Mouse (Mus musculus): ENCODE data around the gene Kcnk3. TPM values are rescaled to one million over a fixed set of nuclear protein-coding genes. Genes with fewer than 3 reads are reported as not detected.

The Kcnk3 gene
- polyA plus RNA-seq, 1 experiment from 2014 or later, result 29.9 TPM

- 84% methylated on average over 9 of the region's 9 CpGs for WGBS
- no peaks in the 10 kb centered on the region for H3K9me3 ChIP-seq (ENCODE audit: low read depth, low read length)
- peaks cover 10% of the 10 kb centered on the region; the same call in 1 of the 2 replicates for H3K4me1 ChIP-seq (ENCODE audit: insufficient read depth)
- peak overlapping the region; percentile 64 for H3K4me2 ChIP-seq
- TF ChIP-seq CTCF (IDR thresholded peaks at IDR 0.05; ENCODE audit: low read depth), result peak; percentile 19
- H3K27me3 ChIP-seq (ENCODE audit: insufficient read depth, low read length), result no peaks in the 10 kb centered on the region
- H3K9ac ChIP-seq, result no peak overlapping the region
- H3K4me3 ChIP-seq (ENCODE audit: low read depth, low read length), result peak overlapping the region; percentile 85
- H3K27ac ChIP-seq (ENCODE audit: low read depth), result no peak overlapping the region
- peaks cover 53% of the 10 kb centered on the region for H3K36me3 ChIP-seq (ENCODE audit: insufficient read depth)
- ATAC-seq (ENCODE audit: insufficient read depth) (no peak), DNase-seq (no peak)
Observed at GRCm38 (mm10) chr5:30668637-30669495, 80.9 kb downstream of the Kcnk3 start.

GRCm38 (mm10) chr5:30669496-30669830 lies 81.5 kb downstream of the Kcnk3 start:
- H3K27ac ChIP-seq (ENCODE audit: low read depth), result no peak overlapping the region
- no peak overlapping the region for H3K4me3 ChIP-seq (ENCODE audit: low read depth, low read length)
- TF ChIP-seq CTCF (IDR thresholded peaks at IDR 0.05; ENCODE audit: low read depth), result no peak
- H3K9me3 ChIP-seq (ENCODE audit: low read depth, low read length), result no peaks in the 10 kb centered on the region
- 74% methylated on average over 3 of the region's 3 CpGs for WGBS
- peak overlapping the region; percentile 64 for H3K4me2 ChIP-seq
- ATAC-seq (ENCODE audit: insufficient read depth), result no peak
- H3K4me1 ChIP-seq (ENCODE audit: insufficient read depth), result peaks cover 10% of the 10 kb centered on the region; the same call in 1 of the 2 replicates
- peaks cover 59% of the 10 kb centered on the region for H3K36me3 ChIP-seq (ENCODE audit: insufficient read depth)
- H3K9ac ChIP-seq, result no peak overlapping the region
- no peaks in the 10 kb centered on the region for H3K27me3 ChIP-seq (ENCODE audit: insufficient read depth, low read length)
- DNase-seq, result no peak

GRCm38 (mm10) chr5:30670091-30670490 lies 82.1 kb downstream of the Kcnk3 start:
- Histone ChIP-seq H3K9ac (no peak overlapping the region), H3K4me3 (ENCODE audit: low read depth, low read length) (no peak overlapping the region), H3K9me3 (ENCODE audit: low read depth, low read length) (no peaks in the 10 kb centered on the region), H3K4me1 (ENCODE audit: insufficient read depth) (peaks cover 10% of the 10 kb centered on the region; the same call in 1 of the 2 replicates), H3K36me3 (ENCODE audit: insufficient read depth) (peaks cover 64% of the 10 kb centered on the region), H3K27ac (ENCODE audit: low read depth) (no peak overlapping the region), H3K4me2 (no peak overlapping the region), H3K27me3 (ENCODE audit: insufficient read depth, low read length) (no peaks in the 10 kb centered on the region)
- TF ChIP-seq CTCF (IDR thresholded peaks at IDR 0.05; ENCODE audit: low read depth), result no peak
- WGBS, result 86% methylated on average over 7 of the region's 7 CpGs
- DNase-seq, result no peak
- ATAC-seq (ENCODE audit: insufficient read depth), result no peak

- Histone ChIP-seq H3K27me3 (ENCODE audit: insufficient read depth, low read length) (no peaks in the 10 kb centered on the region), H3K4me3 (ENCODE audit: low read depth, low read length) (no peak overlapping the region), H3K4me1 (ENCODE audit: insufficient read depth) (peaks cover 2% of the 10 kb centered on the region; the same call in 1 of the 2 replicates), H3K36me3 (ENCODE audit: insufficient read depth) (peaks cover 79% of the 10 kb centered on the region), H3K9me3 (ENCODE audit: low read depth, low read length) (no peaks in the 10 kb centered on the region), H3K27ac (ENCODE audit: low read depth) (no peak overlapping the region), H3K9ac (no peak overlapping the region), H3K4me2 (no peak overlapping the region)
- TF ChIP-seq CTCF (IDR thresholded peaks at IDR 0.05; ENCODE audit: low read depth), result no peak
- ATAC-seq (ENCODE audit: insufficient read depth) (no peak), DNase-seq (no peak)
- 63% methylated on average over 7 of the region's 7 CpGs for WGBS
Observed at GRCm38 (mm10) chr5:30674001-30674400, 86.0 kb downstream of the Kcnk3 start.

Small RNA genes within 50 kb of the gene (microRNA-seq; reads per million reads assigned to microRNA genes)
- gene Mir5625 (ENCODE audit: borderline number of aligned reads), result not detected

Other genes with a start within 250 kb of the Kcnk3 start
- 1.4 and 1.7 TPM in 2 replicates for gene Otof, start 126.2 kb upstream of the Kcnk3 start, polyA plus RNA-seq (2014; fragmentation: Nextera tagmentation; extraction: Ambion mirVana)
- gene 1700001C02Rik, start 122.1 kb upstream of the Kcnk3 start, polyA plus RNA-seq (2014; fragmentation: Nextera tagmentation; extraction: Ambion mirVana), result not detected in 2 replicates
- 0.26 TPM in 1 of 2 replicates, not detected in the other for gene Cib4, start 42.3 kb upstream of the Kcnk3 start, polyA plus RNA-seq (2014; fragmentation: Nextera tagmentation; extraction: Ambion mirVana)
- 27.6 and 29.5 TPM in 2 replicates for gene Slc35f6, start 59.8 kb downstream of the Kcnk3 start, polyA plus RNA-seq (2014; fragmentation: Nextera tagmentation; extraction: Ambion mirVana)
- 416 and 454 TPM in 2 replicates for gene Cenpa, start 78.6 kb downstream of the Kcnk3 start, polyA plus RNA-seq (2014; fragmentation: Nextera tagmentation; extraction: Ambion mirVana)
- gene Dpysl5, start 123.4 kb downstream of the Kcnk3 start, polyA plus RNA-seq (2014; fragmentation: Nextera tagmentation; extraction: Ambion mirVana), result 6.6 and 7.3 TPM in 2 replicates
- 17.9 and 18.2 TPM in 2 replicates for gene Mapre3, start 226.5 kb downstream of the Kcnk3 start, polyA plus RNA-seq (2014; fragmentation: Nextera tagmentation; extraction: Ambion mirVana)